Comparison of ENCODE assay signal across 13 mouse cellular contexts in the genomic region with DNA sequence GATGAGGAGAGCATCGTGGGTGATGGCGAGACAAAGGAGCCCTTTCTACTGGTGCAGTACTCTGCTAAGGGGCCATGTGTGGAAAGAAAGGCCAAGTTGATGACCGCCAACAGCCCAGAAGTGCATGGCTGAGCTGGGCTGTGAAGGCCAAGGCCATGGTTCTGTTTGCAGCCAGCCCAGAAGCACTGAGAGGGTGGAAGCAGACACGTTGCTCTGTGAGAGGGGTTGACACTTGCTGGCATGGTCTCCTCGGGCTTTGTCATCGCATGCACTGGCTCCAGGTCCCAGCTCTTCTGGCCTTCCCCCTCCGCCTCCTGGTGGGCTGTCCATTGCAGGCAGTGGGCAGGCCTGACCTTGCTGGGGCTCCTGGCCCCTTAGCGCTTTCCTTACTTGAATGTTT. TPM values are rescaled to one million over a fixed set of nuclear protein-coding genes. Genes with fewer than 3 reads are reported as not detected.
DNase-seq lines count a peak whose midpoint lies in the region; ATAC-seq and TF ChIP-seq lines count a peak whose summit lies in the region.
"Had no signal": no experiment of that assay in that cellular context is flagged by ENCODE, and none has a peak within 500 bp of the region (broad histone marks: within the 10 kb centered on the region; RNA-seq: fewer than 3 reads in every experiment).

No protein-coding gene starts in this region.

- 61% methylated on average over 8 of the region's 8 CpGs for WGBS in cerebellum, adult 2 months
- WGBS in hindbrain, embryonic 15.5 days: 73% methylated on average over 8 of the region's 8 CpGs
- 82% methylated on average over 8 of the region's 8 CpGs for WGBS in hindbrain, embryonic 10.5 days
- 89% methylated on average over 8 of the region's 8 CpGs for WGBS in midbrain, embryonic 13.5 days

- DNase-seq in cerebellum, adult 2 months: peak; percentile 29 to 38
- no peak for DNase-seq in cerebellum, postnatal 4 days (ENCODE audit: low spot score in 2 of 2)
- DNase-seq in hindbrain, embryonic 10.5 days (ENCODE audit: low spot score): no peak
- peak; percentile 68 for DNase-seq in adrenal gland, postnatal 10 days
- no peak for DNase-seq in kidney, postnatal 10 days
- DNase-seq: heart, postnatal 14 days had no signal

- H3K36me3 ChIP-seq in hindbrain, embryonic 15.5 days: peaks cover 34% of the 10 kb centered on the region
- peaks cover 80% of the 10 kb centered on the region for H3K36me3 ChIP-seq in hindbrain, embryonic 10.5 days
- H3K36me3 ChIP-seq in midbrain, embryonic 13.5 days: peaks cover 62% of the 10 kb centered on the region

- H3K27me3 ChIP-seq in cerebellum, adult 2 months (ENCODE audit: control insufficient read depth, insufficient read depth, low read length): no peaks in the 10 kb centered on the region
- no peaks in the 10 kb centered on the region for H3K27me3 ChIP-seq in hindbrain, embryonic 15.5 days
- no peaks in the 10 kb centered on the region for H3K27me3 ChIP-seq in hindbrain, embryonic 10.5 days (ENCODE audit: insufficient read depth, poor library complexity, severe bottlenecking)
- H3K27me3 ChIP-seq in midbrain, embryonic 13.5 days: no peaks in the 10 kb centered on the region
- H3K27me3 ChIP-seq: embryonic facial prominence, embryonic 12.5 days had no signal

- H3K9me3 ChIP-seq in hindbrain, embryonic 15.5 days: no peaks in the 10 kb centered on the region
- no peaks in the 10 kb centered on the region for H3K9me3 ChIP-seq in hindbrain, embryonic 10.5 days
- no peaks in the 10 kb centered on the region for H3K9me3 ChIP-seq in midbrain, embryonic 13.5 days
- H3K9me3 ChIP-seq: embryonic facial prominence, embryonic 12.5 days had no signal

- no peak for TF ChIP-seq POLR2A in cerebellum, adult 2 months (IDR thresholded peaks at IDR 0.05; ENCODE audit: borderline replicate concordance, insufficient read depth, low read length)

- no peak for ATAC-seq in hindbrain, embryonic 15.5 days (ENCODE audit: low FRiP score, low read depth)
- ATAC-seq in midbrain, embryonic 13.5 days: no peak
- ATAC-seq in activated CD4-positive, CD25-positive, alpha-beta regulatory T cell, adult 4 months: no peak
- ATAC-seq: forebrain, embryonic 16.5 days; lung, postnatal 0 days had no signal

- H3K9ac ChIP-seq in hindbrain, embryonic 15.5 days: no peak overlapping the region
- no peak overlapping the region for H3K9ac ChIP-seq in midbrain, embryonic 13.5 days (replicated peaks)
- H3K9ac ChIP-seq: embryonic facial prominence, embryonic 12.5 days had no signal

- H3K4me2 ChIP-seq in hindbrain, embryonic 15.5 days: no peak overlapping the region
- H3K4me2 ChIP-seq in midbrain, embryonic 13.5 days (replicated peaks): no peak overlapping the region
- H3K4me2 ChIP-seq: embryonic facial prominence, embryonic 12.5 days; liver, embryonic 11.5 days had no signal

- H3K4me1 ChIP-seq in cerebellum, adult 2 months (ENCODE audit: control insufficient read depth, insufficient read depth, low read length): peaks cover 54% of the 10 kb centered on the region
- H3K4me1 ChIP-seq in hindbrain, embryonic 15.5 days (replicated peaks): peaks cover 71% of the 10 kb centered on the region
- peaks cover 48% of the 10 kb centered on the region for H3K4me1 ChIP-seq in hindbrain, embryonic 10.5 days (replicated peaks)
- H3K4me1 ChIP-seq in midbrain, embryonic 13.5 days (replicated peaks): peaks cover 65% of the 10 kb centered on the region

- no peak overlapping the region for H3K4me3 ChIP-seq in cerebellum, adult 2 months (replicated peaks; ENCODE audit: insufficient read depth, low read depth, low read length)
- no peak overlapping the region for H3K4me3 ChIP-seq in hindbrain, embryonic 15.5 days
- no peak overlapping the region for H3K4me3 ChIP-seq in hindbrain, embryonic 10.5 days
- H3K4me3 ChIP-seq in midbrain, embryonic 13.5 days (replicated peaks): no peak overlapping the region
- H3K4me3 ChIP-seq: embryonic facial prominence, embryonic 12.5 days had no signal

- no peak for TF ChIP-seq CTCF in cerebellum, adult 2 months (IDR thresholded peaks at IDR 0.05; ENCODE audit: borderline replicate concordance, insufficient read depth, low read depth, low read length)

- 0 out of 2 replicates have a peak overlapping the region, but pooled peaks have one; percentile 3 for H3K27ac ChIP-seq in cerebellum, adult 2 months (ENCODE audit: insufficient read depth, low read length)
- peak overlapping the region; percentile 49; the same call in 1 of the 2 replicates for H3K27ac ChIP-seq in hindbrain, embryonic 15.5 days (replicated peaks)
- H3K27ac ChIP-seq in hindbrain, embryonic 10.5 days: no peak overlapping the region
- peak overlapping the region; percentile 9; the same call in 1 of the 2 replicates for H3K27ac ChIP-seq in midbrain, embryonic 13.5 days
- H3K27ac ChIP-seq: embryonic facial prominence, embryonic 12.5 days had no signal

RNA-seq across cellular contexts. Expression of a gene that starts 6.5 kb away (rescaled TPM):
- polyA plus RNA-seq in cerebellum, adult 2 months (2012; rRNA removed): 60.7 and 82.3 TPM in 2 replicates
- polyA plus RNA-seq in hindbrain, embryonic 15.5 days (2015; fragmentation: Nextera tagmentation; extraction: Ambion mirVana): 30.1 and 32.2 TPM in 2 replicates
- 88.8 and 127 TPM in 2 replicates for polyA plus RNA-seq in hindbrain, embryonic 10.5 days (2016; fragmentation: Nextera tagmentation; extraction: Ambion mirVana)
- total RNA-seq in adrenal gland, postnatal 10 days (2021): 10 to 100 TPM; 47.5 to 51.3 TPM
- polyA plus RNA-seq in midbrain, embryonic 13.5 days (2015; fragmentation: Nextera tagmentation; extraction: Ambion mirVana): 31.5 and 33.5 TPM in 2 replicates
- 10 to 100 TPM; 40.1 to 49.5 TPM for polyA plus RNA-seq in activated CD4-positive, CD25-positive, alpha-beta regulatory T cell, adult 4 months (2017; shearing (Covaris generic))

RNA-seq across cellular contexts. Expression of a gene that starts 11.7 kb away (rescaled TPM):
- polyA plus RNA-seq in cerebellum, adult 2 months (2012; rRNA removed): 124 and 138 TPM in 2 replicates
- 125 and 133 TPM in 2 replicates for polyA plus RNA-seq in hindbrain, embryonic 15.5 days (2015; fragmentation: Nextera tagmentation; extraction: Ambion mirVana)
- 84.0 and 94.7 TPM in 2 replicates for polyA plus RNA-seq in hindbrain, embryonic 10.5 days (2016; fragmentation: Nextera tagmentation; extraction: Ambion mirVana)
- 10 to 100 TPM; 23.2 to 27.3 TPM for total RNA-seq in adrenal gland, postnatal 10 days (2021)
- 133 and 140 TPM in 2 replicates for polyA plus RNA-seq in midbrain, embryonic 13.5 days (2015; fragmentation: Nextera tagmentation; extraction: Ambion mirVana)
- 1 to 10 TPM in 1 of 2 experiments, under 1 TPM in 1; 0.53 to 1.2 TPM for polyA plus RNA-seq in activated CD4-positive, CD25-positive, alpha-beta regulatory T cell, adult 4 months (2017; shearing (Covaris generic))

Comparison
In these comparisons a context has a peak if more than half of its experiments do, and no peak if none do; other contexts are left out.
1. DNase-seq: peak in cerebellum, adult 2 months (2 of 2) and adrenal gland, postnatal 10 days (single experiment); none in cerebellum, postnatal 4 days (0 of 2), hindbrain, embryonic 10.5 days (single experiment) and kidney, postnatal 10 days (single experiment).
2. RNA of a gene that starts 11.7 kb away (polyA plus RNA-seq): 124 to 138 TPM in cerebellum, adult 2 months, 133 to 140 TPM in midbrain, embryonic 13.5 days, 125 to 133 TPM in hindbrain, embryonic 15.5 days and 84.0 to 94.7 TPM in hindbrain, embryonic 10.5 days; 0.53 to 1.2 TPM in activated CD4-positive, CD25-positive, alpha-beta regulatory T cell, adult 4 months; every median in the first group is over 10 times any median in the second.